Mouse (Mus musculus) neural tube, embryonic 13.5 days (tissue): Measurements from ENCODE around the gene Cilp. TPM values are rescaled to one million over a fixed set of nuclear protein-coding genes. Genes with fewer than 3 reads are reported as not detected.

Experiments
- polyA plus RNA-seq: library from polyadenylated mRNA; unstranded; fragments of >200 nt; fragmentation: Nextera tagmentation; extraction: Ambion mirVana; gene quantifications from 2 replicates; pipeline ENCODE4 v1.2.1, GENCODE M21; 2015

The Cilp gene
- polyA plus RNA-seq, 1 experiment from 2014 or later: 0.53 TPM

Other genes starting within 250 kb of the Cilp start
- gene Hacd3, start 243.5 kb upstream of the Cilp start, polyA plus RNA-seq: 203 and 214 TPM in 2 replicates
- 37.4 and 39.3 TPM in 2 replicates for gene Dpp8, start 232.8 kb upstream of the Cilp start, polyA plus RNA-seq
- gene Igdcc4, start 163.7 kb upstream of the Cilp start, polyA plus RNA-seq: 8.9 and 10.3 TPM in 2 replicates
- gene Igdcc3, start 124.0 kb upstream of the Cilp start, polyA plus RNA-seq: 12.3 and 12.9 TPM in 2 replicates
- gene Parp16, start 69.8 kb upstream of the Cilp start, polyA plus RNA-seq: 5.4 and 6.8 TPM in 2 replicates
- 42.9 and 43.6 TPM in 2 replicates for gene Clpx, start 29.1 kb downstream of the Cilp start, polyA plus RNA-seq
- 10.0 and 10.9 TPM in 2 replicates for gene Pdcd7, start 80.9 kb downstream of the Cilp start, polyA plus RNA-seq
- gene Ubap1l, start 95.9 kb downstream of the Cilp start, polyA plus RNA-seq: 1.6 and 2.0 TPM in 2 replicates
- 0.32 and 0.47 TPM in 2 replicates for gene Kbtbd13, start 126.5 kb downstream of the Cilp start, polyA plus RNA-seq
- 6.6 and 7.7 TPM in 2 replicates for gene Rasl12, start 133.3 kb downstream of the Cilp start, polyA plus RNA-seq
- gene Slc51b, start 157.8 kb downstream of the Cilp start, polyA plus RNA-seq: not detected in 2 replicates
- gene Mtfmt, start 170.6 kb downstream of the Cilp start, polyA plus RNA-seq: 23.3 and 25.5 TPM in 2 replicates
- gene Spg21, start 195.8 kb downstream of the Cilp start, polyA plus RNA-seq: 138 and 143 TPM in 2 replicates